Mouse (Mus musculus) CH12.LX (cell line): ENCODE results near the gene Stx5a. TPM values are rescaled to one million over a fixed set of nuclear protein-coding genes. Genes with fewer than 3 reads are reported as not detected.

Experiments used
- DNase-seq: peaks from one replicate; pipeline ENCODE4 v3.0.0-alpha.2; 2013; ENCODE audit errors: extremely low read depth
- H3K27ac ChIP-seq: 2 replicates; pipeline ENCODE4 v1.5.1; 2012; ENCODE audit warnings: low read depth, mild to moderate bottlenecking, control low read depth, moderate library complexity; ENCODE audit not compliant: insufficient read depth
- H3K27me3 ChIP-seq: replicated peaks from 2 replicates; pipeline ENCODE3; 2012; ENCODE audit warnings: inconsistent platforms
- H3K36me3 ChIP-seq, 2 experiments: replicated peaks in 1 of 2; 2 replicates each; pipeline versions ENCODE3 to v1.6.1; 2012; ENCODE audit warnings: inconsistent platforms in 1 of 2, low read length in 1 of 2, mild to moderate bottlenecking in 1 of 2, mixed read lengths in 1 of 2, moderate library complexity in 1 of 2; ENCODE audit not compliant: control insufficient read depth in 1 of 2, insufficient read depth in 1 of 2
- H3K4me1 ChIP-seq, 2 experiments: 2 replicates each; pipeline ENCODE4 v1.6.1; 2012; ENCODE audit warnings: inconsistent platforms in 1 of 2, moderate library complexity in 1 of 2; ENCODE audit not compliant: insufficient read depth in 2 of 2, control insufficient read depth in 1 of 2
- H3K4me2 ChIP-seq: 2 replicates; pipeline ENCODE4 v1.6.1; 2012; ENCODE audit warnings: low read depth, mild to moderate bottlenecking, control low read depth; ENCODE audit not compliant: poor library complexity, insufficient read depth, severe bottlenecking
- H3K4me3 ChIP-seq, 3 experiments: fragments of 150-350 bp in 1 of 3; sonication (generic) in 1 of 3; replicated peaks in 1 of 3; 2 replicates each; pipeline versions ENCODE3 to v1.5.1; 2011 to 2012; ENCODE audit warnings: low read depth in 2 of 3, low read length in 2 of 3, mild to moderate bottlenecking in 2 of 3, moderate library complexity in 2 of 3, control low read depth in 1 of 3, improper control_type of control experiment in 1 of 3, inconsistent platforms in 1 of 3, mixed read lengths in 1 of 3; ENCODE audit not compliant: poor library complexity in 1 of 3
- H3K79me2 ChIP-seq: replicated peaks from 2 replicates; pipeline ENCODE4 v1.6.1; 2012; ENCODE audit warnings: mild to moderate bottlenecking, moderate library complexity; ENCODE audit not compliant: control insufficient read depth, poor library complexity, insufficient read depth, severe bottlenecking; ENCODE audit errors: extremely low read depth
- H3K9ac ChIP-seq: 2 replicates; pipeline ENCODE4 v1.6.1; 2012; ENCODE audit warnings: low read depth, mild to moderate bottlenecking, control low read depth, moderate library complexity; ENCODE audit not compliant: insufficient read depth
- H3K9me3 ChIP-seq: replicated peaks from 2 replicates; pipeline ENCODE3; 2012; ENCODE audit warnings: low read length, inconsistent platforms, mixed read lengths
- E2F4 ChIP-seq: IDR thresholded peaks from 2 replicates; pipeline ENCODE4 v1.6.1; 2011; ENCODE audit warnings: low read depth, low read length, improper control_type of control experiment; ENCODE audit not compliant: insufficient replicate concordance
- ELF1 ChIP-seq: IDR thresholded peaks from 2 replicates; pipeline ENCODE4 v1.6.1; 2014; ENCODE audit warnings: low read depth, mild to moderate bottlenecking, inconsistent platforms, low read length, improper control_type of control experiment
- ETS1 ChIP-seq: conservative IDR thresholded peaks from 2 replicates; pipeline ENCODE4 v1.6.1; 2012; ENCODE audit warnings: low read depth, mild to moderate bottlenecking, inconsistent platforms, low read length, improper control_type of control experiment, moderate library complexity
- MAX ChIP-seq: IDR thresholded peaks from 2 replicates; pipeline ENCODE4 v1.6.1; 2011; ENCODE audit warnings: low read length, improper control_type of control experiment
- MAZ ChIP-seq: IDR thresholded peaks from 2 replicates; pipeline ENCODE4 v1.6.1; 2012; ENCODE audit warnings: low read depth, mild to moderate bottlenecking, inconsistent platforms, low read length, improper control_type of control experiment, moderate library complexity
- MEF2A ChIP-seq: IDR thresholded peaks from 2 replicates; pipeline ENCODE4 v1.6.1; 2014; ENCODE audit warnings: low read depth, mild to moderate bottlenecking, inconsistent platforms, low read length, improper control_type of control experiment, borderline replicate concordance
- MYC ChIP-seq: IDR thresholded peaks from 2 replicates; pipeline ENCODE4 v1.6.1; 2011; ENCODE audit warnings: low read depth, mild to moderate bottlenecking, improper control_type of control experiment, low read length
- NRF1 ChIP-seq: IDR thresholded peaks from 2 replicates; pipeline ENCODE4 v1.6.1; 2014; ENCODE audit warnings: low read depth, mild to moderate bottlenecking, inconsistent platforms, low read length, improper control_type of control experiment, moderate library complexity
- PAX5 ChIP-seq: IDR thresholded peaks from 2 replicates; pipeline ENCODE4 v1.6.1; 2012; ENCODE audit warnings: low read length, inconsistent platforms, mixed read lengths
- POLR2A ChIP-seq: IDR thresholded peaks from 2 replicates; pipeline ENCODE4 v1.6.1; 2011; ENCODE audit warnings: low read depth, mild to moderate bottlenecking, improper control_type of control experiment, low read length
- RCOR1 ChIP-seq: conservative IDR thresholded peaks from 2 replicates; pipeline ENCODE4 v1.6.1; 2012; ENCODE audit warnings: low read depth, mild to moderate bottlenecking, inconsistent platforms, low read length, improper control_type of control experiment
- SIN3A ChIP-seq: IDR thresholded peaks from 2 replicates; pipeline ENCODE4 v1.6.1; 2012; ENCODE audit warnings: low read length, improper control_type of control experiment, inconsistent platforms
- TBP ChIP-seq: conservative IDR thresholded peaks from 2 replicates; pipeline ENCODE4 v1.6.1; 2011; ENCODE audit warnings: low read depth, low read length, improper control_type of control experiment
- UBTF ChIP-seq: IDR thresholded peaks from 2 replicates; pipeline ENCODE4 v1.6.1; 2012; ENCODE audit warnings: low read depth, mild to moderate bottlenecking, inconsistent platforms, low read length, improper control_type of control experiment, moderate library complexity
- USF1 ChIP-seq: IDR thresholded peaks from 2 replicates; pipeline ENCODE4 v1.6.1; 2014; ENCODE audit warnings: low read depth, mild to moderate bottlenecking, inconsistent platforms, low read length, improper control_type of control experiment
- ZC3H11A ChIP-seq: IDR thresholded peaks from 2 replicates; pipeline ENCODE4 v1.6.1; 2012; ENCODE audit warnings: low read depth, mild to moderate bottlenecking, inconsistent platforms, low read length, improper control_type of control experiment
- ZNF384 ChIP-seq: IDR thresholded peaks from 2 replicates; pipeline ENCODE4 v1.6.1; 2012; ENCODE audit warnings: low read depth, low read length, improper control_type of control experiment, inconsistent platforms
- dilution Hi-C: fragments of 300-500 bp; cut with MboI; formaldehyde crosslinking; loops from 2 replicates; pipeline ENCODE4 v1.14.3; 2020; ENCODE audit warnings: low sequenced_read_pairs; ENCODE audit not compliant: extremely low pct_unique_long_range_greater_than_20kb, extremely low pct_ligation_motif_present
- in situ Hi-C: fragments of 300-500 bp; cut with MboI; formaldehyde crosslinking; loops from 3 replicates; pipeline ENCODE4 v1.14.3; 2019; ENCODE audit warnings: low sequenced_read_pairs, low pct_ligation_motif_present, low pct_unique_long_range_greater_than_20kb, mixed read lengths
- polyA plus RNA-seq: library from polyadenylated mRNA; unstranded; fragments of >175 nt; gene quantifications from 2 replicates; pipeline ENCODE4 v1.2.1, GENCODE M21; 2012; ENCODE audit warnings: low read depth; ENCODE audit not compliant: insufficient read length
- total RNA-seq, 2 experiments: library from RNA; depleted of rRNA; stranded (reverse); fragments of 300-350 nt in 1 of 2; fragments of >200 nt in 1 of 2; gene quantifications; 2 replicates each; pipeline ENCODE4 v1.2.3; 2012 to 2014

The Stx5a gene
- total and polyA plus RNA-seq, 3 experiments: 35.2 to 49.1 (median 48.1) TPM

GRCm38 (mm10) chr19:8757471-8757998, 16.3 kb downstream of the Stx5a start:
- Histone ChIP-seq H3K4me1 (peaks cover 0 to 38% of the 10 kb centered on the region in 2 experiments; a peak in 3 of 4 replicates), H3K9me3 (no peaks in the 10 kb centered on the region), H3K9ac (peak overlapping the region; percentile 88), H3K4me2 (peak overlapping the region; percentile 83; the same call in 1 of the 2 replicates), H3K79me2 (peaks cover 64% of the 10 kb centered on the region), H3K27me3 (no peaks in the 10 kb centered on the region), H3K36me3 (peaks cover 26 to 42% of the 10 kb centered on the region in 2 experiments), H3K4me3 (peak overlapping the region; percentile 76 to 97 (median 96)), H3K27ac (no peak overlapping the region)
- no peak for TF ChIP-seq MAX
- 0 out of 2 replicates have a peak, but pooled peaks have one; percentile 13 for TF ChIP-seq MYC
- in situ Hi-C loops: no loop called here
- no peak for DNase-seq
- dilution Hi-C loops: no loop called here

GRCm38 (mm10) chr19:8758899-8759298, 17.7 kb downstream of the Stx5a start:
- peaks cover 4 to 50% of the 10 kb centered on the region in 2 experiments; a peak in 3 of 4 replicates for H3K4me1 ChIP-seq
- H3K27ac ChIP-seq: no peak overlapping the region
- no peaks in the 10 kb centered on the region for H3K27me3 ChIP-seq
- no peak for DNase-seq
- peak overlapping the region; percentile 88; the same call in 1 of the 2 replicates for H3K9ac ChIP-seq
- H3K79me2 ChIP-seq: peaks cover 70% of the 10 kb centered on the region
- TF ChIP-seq MAZ (no peak), USF1 (no peak), POLR2A (no peak), ZC3H11A (no peak), E2F4 (no peak), TBP (no peak), PAX5 (no peak), ZNF384 (no peak), MAX (no peak), ELF1 (no peak), UBTF (no peak), MEF2A (no peak), SIN3A (no peak), NRF1 (no peak), ETS1 (no peak), RCOR1 (no peak)
- in situ Hi-C loops (no loop called here), dilution Hi-C loops (no loop called here)
- H3K36me3 ChIP-seq: peaks cover 33 to 45% of the 10 kb centered on the region in 2 experiments
- no peaks in the 10 kb centered on the region for H3K9me3 ChIP-seq
- peak overlapping the region; percentile 91 for H3K4me2 ChIP-seq
- no peak overlapping the region for H3K4me3 ChIP-seq
